Mouse (Mus musculus) kidney, adult 2 months (tissue): ENCODE results near the gene Ptpn4. TPM values are rescaled to one million over a fixed set of nuclear protein-coding genes. Genes with fewer than 3 reads are reported as not detected.

Source experiments
- DNase-seq: peaks from one replicate; pipeline ENCODE4 v3.0.0; 2021
- H3K27ac ChIP-seq: fragments of 200-500 bp; 2 replicates; pipeline ENCODE4 v1.5.1; 2012; ENCODE audit warnings: low read depth, low read length, control low read depth, inconsistent platforms; ENCODE audit not compliant: insufficient read depth
- H3K27me3 ChIP-seq: fragments of 200-500 bp; replicated peaks from 2 replicates; pipeline ENCODE4 v1.6.1; 2012; ENCODE audit warnings: mild to moderate bottlenecking, moderate library complexity, low read length, inconsistent platforms; ENCODE audit not compliant: control insufficient read depth, insufficient read depth
- H3K36me3 ChIP-seq: fragments of 200-500 bp; 2 replicates; pipeline ENCODE4 v1.6.1; 2012; ENCODE audit warnings: mild to moderate bottlenecking, moderate library complexity, low read length, inconsistent platforms; ENCODE audit not compliant: control insufficient read depth, insufficient read depth
- H3K4me1 ChIP-seq: fragments of 200-500 bp; 2 replicates; pipeline ENCODE4 v1.6.1; 2011; ENCODE audit warnings: low read length; ENCODE audit not compliant: control insufficient read depth, insufficient read depth
- H3K4me3 ChIP-seq: fragments of 200-500 bp; 2 replicates; pipeline ENCODE4 v1.5.1; 2011; ENCODE audit warnings: mild to moderate bottlenecking, low read depth, low read length, control low read depth; ENCODE audit not compliant: insufficient read depth
- CTCF ChIP-seq: fragments of 200-500 bp; conservative IDR thresholded peaks from 2 replicates; pipeline ENCODE4 v1.5.1; 2011; ENCODE audit warnings: low read depth, mild to moderate bottlenecking, control low read depth, low read length, moderate library complexity, mixed read lengths; ENCODE audit not compliant: insufficient read depth, insufficient read length
- POLR2A ChIP-seq: fragments of 200-500 bp; IDR thresholded peaks from one replicate; pipeline ENCODE4 v1.6.1; 2011; ENCODE audit warnings: low read depth, low read length, control low read depth
- WGBS: fragments of 180-500 bp; shearing (Covaris S2); methylation state at CpG from one replicate; pipeline ENCODE4 v1.1.7; 2018; 5-methylcytosine and 5-hydroxymethylcytosine counted together
- polyA plus RNA-seq: library from polyadenylated mRNA; depleted of rRNA; stranded (reverse); fragments of >200 nt; gene quantifications from 2 replicates; pipeline ENCODE4 v1.2.3, GENCODE M21; 2012

The Ptpn4 gene
- polyA plus RNA-seq, 1 experiment = 3.6 TPM

DNA sequence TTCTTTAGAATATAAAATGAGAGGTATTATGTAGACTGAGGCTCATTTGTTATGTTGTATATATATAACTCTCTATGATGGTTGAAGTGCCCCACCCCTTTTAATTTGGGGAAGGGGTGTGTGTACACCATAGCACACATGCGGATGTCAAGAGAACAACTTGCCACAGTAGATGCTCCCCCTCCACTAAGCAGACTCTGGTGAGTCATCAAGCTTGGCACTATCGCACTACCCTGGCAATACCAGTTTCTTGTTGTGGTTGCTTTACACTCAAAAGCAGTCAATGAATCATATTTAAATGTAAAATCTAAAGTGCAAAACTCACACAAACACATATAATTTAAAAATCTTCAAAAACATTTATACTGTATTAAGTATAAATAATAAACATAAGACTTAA, 31.4 kb downstream of the Ptpn4 start:
- Histone ChIP-seq H3K4me1 (no peaks in the 10 kb centered on the region), H3K4me3 (no peak overlapping the region), H3K27me3 (no peaks in the 10 kb centered on the region), H3K27ac (no peak overlapping the region), H3K36me3 (no peaks in the 10 kb centered on the region)
- DNase-seq = no peak
- 88% methylated on average over 2 of the region's 2 CpGs for WGBS
- no peak for TF ChIP-seq POLR2A

DNA sequence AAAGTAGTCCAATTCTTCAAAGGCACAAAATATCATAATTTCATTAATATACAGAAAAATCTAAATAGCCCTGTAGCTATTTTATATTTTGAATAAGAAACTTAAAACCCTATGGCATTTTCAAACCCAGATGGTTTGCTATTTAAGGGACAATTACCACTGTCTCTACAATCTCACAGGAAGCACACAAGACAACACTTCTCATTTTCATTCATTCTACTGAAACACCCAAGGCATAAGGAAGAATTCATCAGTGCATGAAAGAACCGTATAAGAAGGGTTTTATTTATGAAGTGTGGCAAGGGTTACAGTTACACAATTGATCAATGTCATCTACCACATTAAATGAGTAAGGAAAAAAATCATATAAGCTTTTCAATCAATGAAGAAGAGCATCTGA, 32.8 kb downstream of the Ptpn4 start:
- TF ChIP-seq POLR2A (no peak), CTCF (no peak)
- no peaks in the 10 kb centered on the region for H3K36me3 ChIP-seq
- DNase-seq = no peak
- no peak overlapping the region for H3K27ac ChIP-seq
- H3K4me1 ChIP-seq = no peaks in the 10 kb centered on the region
- no peak overlapping the region for H3K4me3 ChIP-seq
- no peaks in the 10 kb centered on the region for H3K27me3 ChIP-seq
- WGBS = 14% methylated on average over 1 of the region's 1 CpGs

DNA sequence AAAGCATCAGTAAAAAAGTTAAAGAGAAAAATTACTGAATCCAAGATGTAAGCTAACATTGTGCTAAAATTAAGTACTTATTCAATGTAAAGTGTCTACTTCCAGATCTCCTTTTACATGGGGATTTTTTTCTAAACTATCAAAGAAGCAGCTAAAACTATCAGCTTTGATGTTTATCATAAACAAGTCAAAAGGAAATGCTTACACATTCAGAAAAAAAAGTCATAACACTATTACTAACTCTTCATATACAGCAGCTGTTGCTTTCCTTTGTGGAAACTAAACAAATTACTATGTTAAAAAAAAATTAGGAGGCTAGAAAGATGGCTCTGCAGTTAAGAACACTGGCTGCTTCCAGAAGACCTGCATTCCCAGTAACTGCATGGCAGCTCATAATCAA, 42.2 kb downstream of the Ptpn4 start:
- DNase-seq = no peak
- Histone ChIP-seq H3K4me1 (no peaks in the 10 kb centered on the region; the same call in 1 of the 2 replicates), H3K36me3 (peaks cover 2% of the 10 kb centered on the region; the same call in 1 of the 2 replicates), H3K27ac (no peak overlapping the region), H3K27me3 (no peaks in the 10 kb centered on the region), H3K4me3 (no peak overlapping the region)
- TF ChIP-seq CTCF = no peak

DNA sequence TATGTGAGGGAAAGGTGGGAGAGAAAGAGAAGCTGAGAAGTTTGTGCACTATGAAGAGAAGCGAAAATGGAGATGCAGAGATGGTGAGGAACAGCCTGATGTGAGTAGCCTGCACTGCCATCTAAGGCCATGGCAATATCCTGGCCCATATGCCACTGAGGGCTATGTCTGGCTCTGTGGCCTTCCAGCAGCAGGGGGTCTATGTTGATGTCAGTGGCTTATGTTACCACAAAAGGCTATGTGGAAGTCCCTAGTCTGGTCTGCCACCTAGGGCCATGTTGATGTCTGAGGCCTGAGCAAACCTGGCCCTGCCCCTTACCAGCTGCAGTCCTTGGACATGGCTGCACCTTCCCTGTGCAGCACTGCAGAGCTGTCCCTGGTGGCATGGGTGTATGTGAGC, 43.1 kb downstream of the Ptpn4 start:
- H3K27me3 ChIP-seq = no peaks in the 10 kb centered on the region
- whole genome bisulfite sequencing = 97% methylated on average over 1 of the region's 1 CpGs
- H3K27ac ChIP-seq = no peak overlapping the region
- TF ChIP-seq CTCF = no peak
- TF ChIP-seq POLR2A = no peak
- H3K4me3 ChIP-seq = no peak overlapping the region
- peaks cover 2% of the 10 kb centered on the region; the same call in 1 of the 2 replicates for H3K36me3 ChIP-seq
- no peak for DNase-seq
- no peaks in the 10 kb centered on the region; the same call in 1 of the 2 replicates for H3K4me1 ChIP-seq

DNA sequence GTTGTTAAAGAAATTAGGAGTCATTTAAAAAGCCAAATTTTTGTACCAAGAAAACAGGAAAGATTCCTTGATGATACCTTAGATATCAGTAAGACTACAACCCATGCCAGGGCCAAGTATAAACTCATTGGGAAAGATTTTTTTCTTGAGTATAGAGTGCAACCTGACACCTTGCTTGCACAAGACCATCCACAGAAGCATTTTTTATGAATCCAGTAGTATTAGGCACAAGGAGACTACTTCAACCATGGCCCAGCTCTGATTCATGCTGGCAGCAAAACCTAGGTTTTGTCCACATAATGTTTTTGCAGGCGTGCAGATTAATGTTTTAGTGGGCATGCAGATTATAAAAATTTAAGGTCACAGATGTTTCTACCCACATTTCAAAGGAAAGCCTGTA, 46.8 kb downstream of the Ptpn4 start:
- peaks cover 2% of the 10 kb centered on the region; the same call in 1 of the 2 replicates for H3K36me3 ChIP-seq
- no peak overlapping the region for H3K27ac ChIP-seq
- no peaks in the 10 kb centered on the region; the same call in 1 of the 2 replicates for H3K4me1 ChIP-seq
- H3K27me3 ChIP-seq = no peaks in the 10 kb centered on the region
- 57% methylated on average over 1 of the region's 1 CpGs for WGBS
- DNase-seq = no peak
- TF ChIP-seq CTCF (no peak), POLR2A (no peak)
- H3K4me3 ChIP-seq = no peak overlapping the region

DNA sequence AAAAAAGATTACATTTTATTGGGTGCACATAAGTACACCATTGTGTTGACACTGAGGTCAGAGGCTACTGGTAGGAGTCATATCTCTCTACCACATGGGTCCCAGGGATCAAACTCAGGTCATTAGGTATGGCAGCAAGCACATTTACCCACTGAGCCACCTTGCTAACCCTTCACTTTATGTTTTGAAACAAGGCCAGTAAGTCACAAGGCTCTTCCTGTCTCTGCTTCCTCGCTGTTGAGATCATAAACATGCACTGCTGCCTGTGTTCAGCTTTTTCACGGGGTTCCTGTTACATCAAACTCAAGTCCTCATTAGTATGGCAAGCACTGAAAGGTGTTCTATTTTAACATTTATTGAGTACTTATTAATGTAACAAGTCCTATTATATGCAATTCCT, 61.5 kb downstream of the Ptpn4 start:
- H3K4me1 ChIP-seq = no peaks in the 10 kb centered on the region

DNA sequence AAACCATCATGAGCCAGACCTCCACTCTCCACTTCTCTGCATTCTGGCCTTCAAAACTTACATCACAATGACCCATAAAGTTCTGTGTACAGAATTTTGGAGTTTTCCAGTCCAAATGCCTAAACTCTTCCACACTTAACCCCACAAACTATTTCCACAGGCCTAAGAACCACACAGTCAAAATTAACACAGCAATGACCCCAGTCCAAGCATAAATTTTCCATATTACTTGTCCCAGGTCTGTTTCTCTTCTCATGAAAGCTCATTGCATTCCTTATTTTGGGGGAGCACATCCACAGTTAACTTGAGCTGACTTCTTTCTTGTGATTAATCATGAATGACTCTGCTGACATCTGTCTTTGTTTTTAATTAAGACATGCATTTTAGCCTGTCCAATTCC, 101.7 kb downstream of the Ptpn4 start:
- Histone ChIP-seq H3K4me1 (no peaks in the 10 kb centered on the region), H3K27me3 (no peaks in the 10 kb centered on the region), H3K36me3 (peaks cover 5% of the 10 kb centered on the region), H3K4me3 (no peak overlapping the region), H3K27ac (no peak overlapping the region)
- TF ChIP-seq CTCF (no peak), POLR2A (no peak)
- DNase-seq = no peak

More for the DNA sequence above, 61.5 kb downstream of the Ptpn4 start:
- H3K27me3 ChIP-seq = no peaks in the 10 kb centered on the region
- no peak for TF ChIP-seq CTCF
- no peak for TF ChIP-seq POLR2A
- no peaks in the 10 kb centered on the region for H3K36me3 ChIP-seq
- no peak for DNase-seq
- no peak overlapping the region for H3K27ac ChIP-seq
- WGBS = 63% methylated on average over 2 of the region's 2 CpGs
- H3K4me3 ChIP-seq = no peak overlapping the region

DNA sequence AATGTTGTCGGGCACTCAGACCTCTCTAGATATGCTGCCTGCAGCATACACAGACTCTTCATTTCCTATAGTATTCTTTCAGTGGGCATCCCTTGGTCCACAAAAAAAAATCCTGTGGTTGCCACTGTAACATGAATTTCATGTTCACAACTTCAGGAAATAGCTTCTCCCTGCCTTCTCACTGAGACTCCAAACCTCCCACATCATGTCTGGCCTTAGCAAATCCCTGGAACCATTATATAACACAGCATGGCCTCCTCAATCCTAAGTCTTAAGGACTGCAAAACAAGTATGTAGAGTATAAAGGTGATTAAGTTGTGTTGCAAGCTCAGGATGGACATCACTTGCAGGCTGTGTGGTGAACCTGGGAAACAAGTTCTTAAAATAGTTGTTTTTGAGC, 102.6 kb downstream of the Ptpn4 start:
- WGBS = 98% methylated on average over 1 of the region's 1 CpGs
- Histone ChIP-seq H3K27ac (no peak overlapping the region), H3K4me1 (no peaks in the 10 kb centered on the region), H3K27me3 (no peaks in the 10 kb centered on the region), H3K4me3 (no peak overlapping the region), H3K36me3 (peaks cover 2% of the 10 kb centered on the region; the same call in 1 of the 2 replicates)
- DNase-seq = no peak
- TF ChIP-seq POLR2A (no peak), CTCF (no peak)
